Mouse (Mus musculus): ENCODE results near the gene Fig4.

The Fig4 gene

DNA sequence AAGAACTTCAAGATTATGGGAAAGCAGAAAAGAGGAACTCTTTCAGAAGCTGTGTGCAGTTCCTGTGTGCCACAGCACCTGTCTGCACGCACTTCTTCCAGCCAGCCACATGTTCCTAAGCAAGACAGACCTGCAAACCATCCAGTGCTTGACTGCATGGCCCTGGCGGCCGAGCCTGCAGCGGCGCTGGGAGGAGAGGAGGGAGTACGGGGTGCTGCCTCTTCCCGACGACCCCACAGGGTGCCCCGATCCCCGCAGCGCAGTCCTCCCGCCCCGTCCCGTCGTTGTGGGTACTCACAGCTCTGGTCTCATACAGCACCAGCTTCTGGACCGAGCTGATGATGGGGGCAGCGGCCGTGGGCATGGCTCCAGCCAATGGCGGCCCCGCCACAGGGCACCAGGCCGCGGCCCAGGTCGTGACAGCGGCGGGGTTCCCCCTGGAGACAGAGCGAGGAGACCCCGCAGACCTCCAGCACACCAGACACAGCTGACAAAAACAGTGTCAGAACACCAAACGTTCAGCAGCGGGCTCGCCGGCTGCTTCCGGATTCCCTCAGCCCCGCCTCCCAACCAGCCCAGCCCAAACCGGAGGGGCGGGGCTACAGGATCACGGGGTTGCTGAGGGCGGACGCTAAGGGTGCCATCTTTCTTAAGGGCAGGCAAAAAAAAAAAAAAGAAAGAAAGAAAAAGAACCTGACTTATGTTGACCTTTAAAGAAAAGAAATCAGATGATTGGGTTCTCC is at the start of gene Fig4:
Gene Fig4 (minus strand): TSS at position 572 of the 743 bp plus-strand sequence.
- DNase-seq = peak; percentile 86

- no peak for DNase-seq
Observed at GRCm38 (mm10) chr10:41341346-41341745, 38.3 kb upstream of the Fig4 start.

- no peak for DNase-seq
Observed at GRCm38 (mm10) chr10:41332533-41333043, 29.5 kb upstream of the Fig4 start.

- no peak for DNase-seq
Observed at GRCm38 (mm10) chr10:41315866-41316265, 12.8 kb upstream of the Fig4 start.

GRCm38 (mm10) chr10:41308205-41308604 is 5.1 kb upstream of the Fig4 start:
- no peak for DNase-seq

- no peak for DNase-seq
Observed at GRCm38 (mm10) chr10:41304961-41305455, 1.9 kb upstream of the Fig4 start.

DNA sequence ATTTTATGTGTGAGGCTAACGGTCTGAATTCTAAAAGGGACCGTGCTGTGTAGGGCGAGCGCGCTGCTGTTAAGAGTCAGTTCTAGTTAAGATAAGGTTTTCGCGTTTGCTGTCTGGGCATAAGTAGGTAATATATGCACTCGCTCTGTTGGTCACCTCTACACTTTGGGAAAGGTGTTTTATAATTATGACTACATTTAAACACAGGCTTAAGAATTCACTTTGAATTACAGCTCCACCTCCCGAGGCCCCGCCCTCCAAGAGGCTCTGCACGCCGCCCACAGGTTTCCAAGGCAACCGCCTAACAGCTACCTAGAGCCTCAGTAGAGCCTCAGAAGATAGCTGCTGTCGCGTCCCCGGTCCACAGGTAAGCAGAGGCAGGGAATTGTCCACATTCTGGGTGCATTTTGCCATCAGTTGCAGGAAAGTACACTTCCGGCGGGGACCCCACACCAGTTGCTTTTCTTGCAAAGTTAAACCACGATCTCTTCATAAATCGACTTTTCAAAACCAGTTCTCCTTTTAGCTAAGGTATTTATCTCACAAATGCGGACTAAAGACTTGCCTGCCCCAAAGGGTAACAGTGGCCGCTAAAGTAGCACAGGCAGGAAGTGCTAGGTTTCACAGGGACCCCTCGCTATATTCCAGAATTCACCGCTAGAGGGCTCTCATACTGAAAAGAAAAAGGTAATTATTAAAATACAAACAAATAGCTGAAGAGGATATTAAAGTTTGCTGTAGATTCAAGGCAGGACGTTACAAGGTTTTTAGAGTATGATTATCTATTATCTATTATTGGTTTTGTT is 782 bp upstream of the Fig4 start, which contains the start of gene Ak9:
Gene Ak9 (plus strand): TSS at position 342 of the 806 bp plus-strand sequence.
- peak; percentile 81 for DNase-seq

GRCm38 (mm10) chr10:41300161-41300560 is 2.9 kb downstream of the Fig4 start:
- DNase-seq = no peak

DNA sequence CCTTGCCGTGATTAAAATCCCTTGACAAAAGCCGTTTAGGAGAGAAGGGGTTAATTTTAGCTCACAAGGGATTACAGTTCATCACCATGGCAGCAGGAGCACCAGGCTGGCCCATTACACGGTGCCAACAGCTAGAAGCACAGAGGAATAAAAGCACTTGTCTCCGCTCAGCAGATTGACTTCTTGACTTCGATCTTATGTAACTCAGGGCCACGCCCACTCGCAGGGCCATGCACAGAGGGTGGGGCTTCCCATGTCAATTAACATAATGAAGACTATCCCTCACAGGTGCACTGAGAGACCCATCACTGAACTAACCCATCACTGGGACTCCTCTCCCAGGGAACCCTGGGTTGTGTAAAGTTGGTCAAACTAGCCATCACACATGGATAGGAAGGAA is 7.9 kb downstream of the Fig4 start:
- DNase-seq = no peak

DNA sequence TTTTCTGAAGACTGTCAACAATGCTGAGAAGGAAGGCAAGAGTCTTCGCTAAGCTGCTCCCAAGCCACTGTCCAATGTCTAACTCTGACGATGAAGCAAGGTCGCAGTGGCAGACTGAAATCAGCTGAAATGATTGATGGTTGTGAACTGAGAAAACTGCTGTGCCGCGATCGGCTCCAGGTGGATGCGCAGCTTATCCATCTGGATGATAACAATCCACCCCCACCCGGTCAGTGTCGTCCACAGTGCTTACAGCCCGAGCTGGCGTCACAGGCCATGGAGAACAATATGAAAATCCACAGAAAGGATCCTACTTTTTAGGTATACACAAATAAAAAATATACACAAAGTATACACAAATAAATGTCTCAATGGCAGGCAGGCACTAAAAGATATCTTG is 8.3 kb downstream of the Fig4 start:
- no peak for DNase-seq

DNA sequence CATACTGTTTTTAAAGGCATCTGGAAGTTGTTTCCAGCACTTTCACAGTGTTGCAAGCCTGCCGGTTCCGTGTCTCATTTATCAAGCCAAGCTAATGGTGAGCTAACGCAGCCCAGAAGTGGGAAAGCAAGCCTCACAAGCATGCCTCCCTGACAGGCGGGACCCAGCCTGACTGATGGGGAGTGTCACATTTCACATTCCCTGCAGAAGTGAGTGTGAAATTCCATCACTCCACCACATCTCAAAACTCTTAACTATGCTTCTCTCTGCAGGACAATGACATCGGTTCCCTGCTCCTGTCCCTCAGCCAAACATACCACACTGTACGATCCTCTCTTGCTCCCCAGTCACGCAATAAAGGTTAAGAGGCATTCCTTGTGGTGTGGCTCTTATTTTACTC is 10.0 kb downstream of the Fig4 start:
- DNase-seq = no peak

- no peak for DNase-seq
Observed at GRCm38 (mm10) chr10:41291021-41291420, 12.0 kb downstream of the Fig4 start.

DNA sequence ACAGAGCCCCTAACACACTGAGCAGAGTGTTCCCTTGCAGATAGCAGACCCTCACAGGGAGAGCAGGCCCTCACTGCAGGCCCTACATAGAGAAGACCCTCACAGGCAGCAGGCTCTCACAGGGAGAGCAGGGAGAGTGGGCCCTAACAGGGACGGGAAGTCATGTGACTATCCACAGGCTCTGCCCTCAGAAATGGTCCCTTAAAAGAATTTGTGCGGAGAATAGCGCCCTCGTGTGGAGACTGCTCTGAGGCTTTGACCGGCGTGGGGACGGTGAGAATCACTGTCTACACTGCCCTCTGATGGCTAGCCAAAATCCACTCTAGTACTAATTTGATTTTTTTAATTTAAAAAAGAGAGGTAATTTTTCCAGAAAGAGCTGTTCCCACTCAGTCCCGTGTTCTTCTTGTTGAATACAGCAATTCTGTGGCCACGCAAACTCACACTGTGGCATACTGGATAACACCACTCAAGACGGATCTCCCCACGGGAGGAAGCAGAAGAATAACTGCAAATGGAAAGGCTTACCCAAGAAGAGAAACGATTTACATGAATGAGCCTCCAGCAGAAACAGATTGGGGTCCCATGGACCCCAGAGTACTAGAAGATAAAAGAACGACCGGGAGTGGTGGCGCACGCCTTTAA is 14.2 kb downstream of the Fig4 start:
- peak; percentile 94 for DNase-seq

DNA sequence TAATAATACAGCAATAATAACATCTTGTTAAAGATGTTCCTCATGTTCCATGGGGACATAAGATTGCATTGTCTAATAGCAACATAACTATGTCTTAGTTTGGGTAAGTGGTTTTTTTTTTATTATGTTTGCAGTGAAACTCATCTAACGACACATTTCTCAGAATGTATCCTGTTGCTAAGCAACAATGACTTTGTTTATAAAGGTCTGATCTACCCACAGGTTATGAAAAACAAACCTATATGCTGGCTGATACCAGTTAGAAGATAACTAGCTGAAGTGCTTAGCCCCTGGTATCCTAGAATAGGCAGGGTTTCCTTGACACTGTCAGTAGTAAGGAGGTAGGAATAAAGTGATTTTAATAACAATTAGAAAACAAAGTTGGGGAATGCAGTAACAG is 15.0 kb downstream of the Fig4 start:
- DNase-seq = no peak

DNA sequence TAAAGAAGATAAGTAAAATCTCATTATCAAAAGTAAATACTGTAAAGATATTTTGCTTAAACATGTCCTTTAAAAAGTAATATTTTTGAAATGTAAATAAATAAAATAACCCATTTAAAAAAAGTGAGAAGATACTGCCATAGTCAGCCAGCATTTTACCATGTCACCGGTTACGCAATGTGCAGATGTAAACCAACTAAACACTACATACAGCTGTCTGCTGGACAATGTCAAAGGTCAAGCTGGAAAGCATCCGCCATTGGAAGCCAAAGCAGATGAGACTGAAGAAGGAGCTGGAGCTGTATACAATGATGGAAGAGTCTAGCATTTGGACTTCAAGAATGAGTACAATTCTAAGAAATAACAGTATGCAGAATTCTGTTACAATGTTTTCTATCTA is 15.4 kb downstream of the Fig4 start:
- no peak for DNase-seq

- no peak for DNase-seq
Observed at GRCm38 (mm10) chr10:41282086-41282485, 21.0 kb downstream of the Fig4 start.

DNA sequence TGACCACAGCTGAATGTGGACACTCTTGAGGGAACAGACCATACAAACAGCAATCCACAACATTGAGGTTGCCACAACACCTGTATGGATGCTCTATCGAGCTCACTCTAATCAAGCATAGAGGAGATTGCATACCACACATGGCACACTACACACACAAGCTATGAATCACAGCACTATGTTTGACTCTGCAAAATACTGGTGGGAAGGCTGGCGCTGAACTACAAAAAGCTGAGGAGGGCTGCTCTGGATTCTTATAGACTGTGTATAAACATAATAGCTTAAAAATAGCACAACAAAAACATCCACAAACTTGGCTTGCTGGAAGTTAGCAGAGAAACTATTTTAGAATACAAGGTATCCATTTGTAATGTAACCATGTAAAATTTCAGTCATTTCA is 22.3 kb downstream of the Fig4 start:
- no peak for DNase-seq

- no peak for DNase-seq
Observed at GRCm38 (mm10) chr10:41280177-41280576, 22.9 kb downstream of the Fig4 start.

GRCm38 (mm10) chr10:41278808-41279207 is 24.3 kb downstream of the Fig4 start:
- no peak for DNase-seq

GRCm38 (mm10) chr10:41274871-41275270 is 28.2 kb downstream of the Fig4 start:
- DNase-seq = no peak

GRCm38 (mm10) chr10:41271860-41272259 is 31.2 kb downstream of the Fig4 start:
- peak; percentile 52 for DNase-seq

- no peak for DNase-seq
Observed at GRCm38 (mm10) chr10:41261889-41262288, 41.2 kb downstream of the Fig4 start.

DNA sequence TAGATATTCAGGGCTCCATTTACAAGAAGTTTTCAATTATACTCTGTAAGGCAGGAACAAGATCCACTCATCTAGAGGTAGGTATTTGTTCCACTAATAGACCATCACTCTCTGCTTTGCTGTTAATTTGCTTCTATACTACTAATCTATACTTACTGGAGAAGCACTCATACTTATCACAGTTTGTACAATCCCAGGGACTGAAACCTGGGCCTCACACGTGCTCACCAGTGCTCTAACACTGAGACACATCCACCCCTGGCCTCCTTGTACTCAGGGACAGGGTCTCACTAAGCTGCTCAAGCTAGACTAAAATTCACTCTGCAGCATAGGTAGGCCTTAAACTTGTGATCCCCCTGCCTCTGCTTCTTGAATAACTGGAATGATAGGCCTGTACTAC is 41.8 kb downstream of the Fig4 start:
- no peak for DNase-seq
